Mouse (Mus musculus) gonadal fat pad, adult 2 months (tissue): ENCODE measurements at regions not wholly inside any gene's neighbourhood (a gene's known extent, or its start where the extent isn't known, plus 50 kb on each side); places are given as distances from the start of the nearest gene placed in this dataset.
A peak's percentile ranks its signal among the peaks of the same experiment; 100 is the strongest.
"Not testable (repeated sequence)": the region's sequence is repeated elsewhere in the genome, so short reads cannot be mapped to it uniquely, and the experiment has no call there.

Experiments
- DNase-seq: peaks from one replicate; pipeline ENCODE4 v3.0.0-alpha.2; 2012; ENCODE audit warnings: low read depth

- DNase-seq, result no peak
Measured at GRCm38 (mm10) chr5:133937967-133938918, 161.3 kb upstream of the Castor2 start.

GRCm38 (mm10) chr5:133935451-133935850, 164.1 kb upstream of the Castor2 start:
- DNase-seq, result no peak

GRCm38 (mm10) chr5:133935006-133935405, 164.5 kb upstream of the Castor2 start:
- no peak for DNase-seq

- DNase-seq, result no peak
Measured at GRCm38 (mm10) chr5:133930101-133930500, 169.4 kb upstream of the Castor2 start.

GRCm38 (mm10) chr5:133927054-133927453, 172.5 kb upstream of the Castor2 start:
- no peak for DNase-seq

- DNase-seq, result no peak
Measured at GRCm38 (mm10) chr5:133925184-133925900, 174.2 kb upstream of the Castor2 start.

- no peak for DNase-seq
Measured at GRCm38 (mm10) chr5:133922181-133922580, 177.3 kb upstream of the Castor2 start.

GRCm38 (mm10) chr5:133915734-133916550, 183.6 kb upstream of the Castor2 start:
- DNase-seq, result peak; percentile 8

- DNase-seq, result no peak
Measured at GRCm38 (mm10) chr5:133907442-133907841, 192.1 kb upstream of the Castor2 start.

- no peak for DNase-seq
Measured at GRCm38 (mm10) chr5:133898025-133898598, 201.4 kb upstream of the Castor2 start.

- no peak for DNase-seq
Measured at GRCm38 (mm10) chr5:133890728-133891127, 208.8 kb upstream of the Castor2 start.

GRCm38 (mm10) chr5:133889841-133890240, 209.7 kb upstream of the Castor2 start:
- no peak for DNase-seq

- DNase-seq, result no peak
Measured at GRCm38 (mm10) chr5:133885507-133885906, 214.0 kb upstream of the Castor2 start.

GRCm38 (mm10) chr5:133885016-133885415, 214.5 kb upstream of the Castor2 start:
- no peak for DNase-seq

GRCm38 (mm10) chr5:133884593-133884992, 214.9 kb upstream of the Castor2 start:
- DNase-seq, result no peak

- no peak for DNase-seq
Measured at GRCm38 (mm10) chr5:133844483-133844882, 255.0 kb upstream of the Castor2 start.

GRCm38 (mm10) chr5:133842059-133842706, 257.3 kb upstream of the Castor2 start:
- not testable (repeated sequence) for DNase-seq

- no peak for DNase-seq
Measured at GRCm38 (mm10) chr5:133838286-133838685, 261.2 kb upstream of the Castor2 start.

- no peak for DNase-seq
Measured at GRCm38 (mm10) chr5:133833217-133833616, 266.3 kb upstream of the Castor2 start.

- no peak for DNase-seq
Measured at GRCm38 (mm10) chr5:133828226-133828625, 271.3 kb upstream of the Castor2 start.

- DNase-seq, result no peak
Measured at GRCm38 (mm10) chr5:133823871-133824270, 275.6 kb upstream of the Castor2 start.
